Mouse (Mus musculus) kidney, embryonic 14.5 days (tissue): ENCODE measurements around the gene Slco4a1. TPM values are rescaled to one million over a fixed set of nuclear protein-coding genes. Genes with fewer than 3 reads are reported as not detected.

Experiments
- ATAC-seq: fragments of 200-750 bp; cut with Nextera tagmentation; 2 replicates; pipeline ENCODE4 v1.8.0; 2017; ENCODE audit warnings: moderate number of reproducible peaks, mild to moderate bottlenecking, moderate TSS enrichment, moderate library complexity; ENCODE audit not compliant: low FRiP score, low TSS enrichment
- H3K27ac ChIP-seq: fragments of 300-500 bp; sonication (generic); 2 replicates; pipeline ENCODE4 v1.5.1; 2014; ENCODE audit warnings: low read depth, mild to moderate bottlenecking, low read length, moderate library complexity, mixed read lengths
- H3K27me3 ChIP-seq: fragments of 300-500 bp; sonication (generic); 2 replicates; pipeline ENCODE4 v1.6.1; 2014; ENCODE audit warnings: mild to moderate bottlenecking, low read length; ENCODE audit not compliant: control insufficient read depth, insufficient read depth
- H3K36me3 ChIP-seq: fragments of 300-500 bp; sonication (generic); 2 replicates; pipeline ENCODE4 v1.6.1; 2014; ENCODE audit warnings: low read length, mixed read lengths; ENCODE audit not compliant: control insufficient read depth, insufficient read depth
- H3K4me1 ChIP-seq: fragments of 300-500 bp; sonication (generic); 2 replicates; pipeline ENCODE4 v1.6.1; 2014; ENCODE audit warnings: low read length, mixed read lengths; ENCODE audit not compliant: control insufficient read depth, insufficient read depth
- H3K4me2 ChIP-seq: fragments of 300-500 bp; sonication (generic); replicated peaks from 2 replicates; pipeline ENCODE4 v1.6.1; 2014; ENCODE audit warnings: low read depth, mild to moderate bottlenecking, low read length
- H3K4me3 ChIP-seq: fragments of 300-500 bp; sonication (generic); 2 replicates; pipeline ENCODE4 v1.5.1; 2014; ENCODE audit warnings: mild to moderate bottlenecking, low read length
- H3K9ac ChIP-seq: fragments of 300-500 bp; sonication (generic); 2 replicates; pipeline ENCODE4 v1.6.1; 2014; ENCODE audit warnings: low read depth, mild to moderate bottlenecking, low read length, moderate library complexity
- H3K9me3 ChIP-seq: fragments of 300-500 bp; sonication (generic); 2 replicates; pipeline ENCODE4 v1.6.1; 2016; ENCODE audit warnings: low read length; ENCODE audit not compliant: control insufficient read depth
- WGBS: fragments of 180-500 bp; shearing (Covaris S2); extraction: QIAGEN DNeasy Blood & Tissue Kit; methylation state at CpG from one replicate; pipeline ENCODE4 v1.1.7; 2014; 5-methylcytosine and 5-hydroxymethylcytosine counted together
- polyA plus RNA-seq: library from polyadenylated mRNA; unstranded; fragments of >200 nt; fragmentation: Nextera tagmentation; extraction: Ambion mirVana; gene quantifications from 2 replicates; pipeline ENCODE4 v1.2.1, GENCODE M21; 2014

The Slco4a1 gene
- polyA plus RNA-seq, 1 experiment from 2014 or later = 1.9 TPM

DNA sequence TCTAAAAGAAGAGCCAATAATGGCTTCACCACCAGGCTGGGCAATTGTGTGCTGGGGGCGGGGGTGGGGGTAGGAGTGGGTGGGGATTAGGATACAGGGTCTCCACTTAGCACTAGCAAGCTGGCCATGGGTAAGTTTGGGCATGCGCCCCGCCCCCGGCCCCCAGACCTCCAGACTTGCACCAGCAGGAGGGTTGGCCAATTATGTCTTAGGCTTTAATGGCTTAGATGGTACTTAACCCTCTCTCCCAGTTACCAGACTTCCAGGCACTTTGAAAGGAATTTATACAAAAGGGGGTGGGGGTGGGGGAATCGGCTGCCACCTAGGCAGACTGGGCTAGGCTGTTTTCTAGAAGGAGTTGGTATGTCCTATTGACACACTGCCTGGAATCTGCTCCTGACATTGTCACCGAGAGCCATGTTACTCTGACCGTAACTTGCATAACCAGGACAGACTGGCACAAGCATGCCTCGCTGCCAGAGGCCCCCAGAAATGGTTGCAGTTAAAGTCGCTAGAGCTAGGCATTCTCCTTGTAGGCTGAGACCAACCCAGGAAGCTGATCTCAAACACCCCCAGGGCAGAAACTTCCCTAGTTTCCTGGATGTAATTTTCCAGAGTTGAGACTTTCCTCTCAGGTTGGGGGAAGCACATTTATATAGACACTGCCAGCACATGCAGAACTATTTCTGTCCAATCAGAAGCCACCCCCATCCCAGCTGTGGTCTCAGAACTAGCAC is 15.3 kb upstream of the Slco4a1 start:
- Histone ChIP-seq H3K4me1 (no peaks in the 10 kb centered on the region), H3K9ac (no peak overlapping the region), H3K9me3 (no peaks in the 10 kb centered on the region), H3K27me3 (no peaks in the 10 kb centered on the region), H3K4me2 (no peak overlapping the region), H3K36me3 (no peaks in the 10 kb centered on the region), H3K27ac (no peak overlapping the region), H3K4me3 (no peak overlapping the region)
- whole genome bisulfite sequencing = 40% methylated on average over 9 of the region's 9 CpGs
- no peak for ATAC-seq

DNA sequence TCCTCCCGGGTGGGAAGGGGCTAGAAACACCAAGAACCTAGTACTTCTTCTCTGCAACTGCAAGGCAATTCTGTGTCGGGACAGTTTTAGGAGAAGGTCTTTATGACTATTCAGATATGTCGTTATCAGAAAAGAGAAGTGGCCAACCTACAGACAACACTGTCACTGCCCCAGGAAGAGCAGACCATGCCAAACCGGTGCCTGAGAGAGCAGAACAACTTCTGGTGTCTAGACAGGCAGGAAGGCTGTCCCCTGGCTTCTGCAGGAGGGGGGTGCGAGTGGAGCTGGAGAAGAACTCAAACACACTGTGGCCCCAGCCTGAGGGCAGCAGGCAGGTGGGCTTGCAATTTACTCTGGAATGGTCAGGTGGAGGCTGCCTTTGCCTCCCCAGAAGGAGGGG is 14.0 kb upstream of the Slco4a1 start:
- no peaks in the 10 kb centered on the region for H3K4me1 ChIP-seq
- no peak overlapping the region for H3K4me3 ChIP-seq
- no peak overlapping the region for H3K4me2 ChIP-seq
- no peaks in the 10 kb centered on the region for H3K36me3 ChIP-seq
- H3K27me3 ChIP-seq = no peaks in the 10 kb centered on the region
- 72% methylated on average over 5 of the region's 5 CpGs for WGBS
- ATAC-seq = no peak
- no peak overlapping the region for H3K27ac ChIP-seq
- H3K9ac ChIP-seq = no peak overlapping the region
- no peaks in the 10 kb centered on the region for H3K9me3 ChIP-seq

DNA sequence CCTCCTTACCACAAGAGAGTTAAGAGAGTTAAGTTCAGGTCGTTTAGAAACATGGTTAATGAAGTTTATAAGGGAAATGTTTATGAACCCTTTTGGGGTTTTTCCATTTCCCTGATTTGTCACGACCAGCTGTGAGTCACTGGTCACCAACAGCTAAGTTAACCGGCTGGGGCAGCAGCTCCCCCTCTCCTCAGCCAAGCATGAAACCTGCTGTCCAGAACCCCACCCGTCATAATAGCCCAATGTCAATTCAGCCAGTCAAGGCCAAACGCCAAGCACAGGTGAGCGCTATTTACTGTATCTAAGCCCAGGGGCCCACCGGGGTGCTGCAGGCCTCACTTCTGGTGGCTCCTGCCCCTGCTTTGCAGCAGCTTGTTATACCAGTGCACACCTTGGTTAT is 12.2 kb upstream of the Slco4a1 start:
- H3K27ac ChIP-seq = no peak overlapping the region
- no peaks in the 10 kb centered on the region for H3K27me3 ChIP-seq
- WGBS = 58% methylated on average over 7 of the region's 7 CpGs
- H3K4me3 ChIP-seq = no peak overlapping the region
- no peak overlapping the region for H3K4me2 ChIP-seq
- no peaks in the 10 kb centered on the region for H3K36me3 ChIP-seq
- H3K4me1 ChIP-seq = no peaks in the 10 kb centered on the region
- no peaks in the 10 kb centered on the region for H3K9me3 ChIP-seq
- ATAC-seq = no peak
- no peak overlapping the region for H3K9ac ChIP-seq

DNA sequence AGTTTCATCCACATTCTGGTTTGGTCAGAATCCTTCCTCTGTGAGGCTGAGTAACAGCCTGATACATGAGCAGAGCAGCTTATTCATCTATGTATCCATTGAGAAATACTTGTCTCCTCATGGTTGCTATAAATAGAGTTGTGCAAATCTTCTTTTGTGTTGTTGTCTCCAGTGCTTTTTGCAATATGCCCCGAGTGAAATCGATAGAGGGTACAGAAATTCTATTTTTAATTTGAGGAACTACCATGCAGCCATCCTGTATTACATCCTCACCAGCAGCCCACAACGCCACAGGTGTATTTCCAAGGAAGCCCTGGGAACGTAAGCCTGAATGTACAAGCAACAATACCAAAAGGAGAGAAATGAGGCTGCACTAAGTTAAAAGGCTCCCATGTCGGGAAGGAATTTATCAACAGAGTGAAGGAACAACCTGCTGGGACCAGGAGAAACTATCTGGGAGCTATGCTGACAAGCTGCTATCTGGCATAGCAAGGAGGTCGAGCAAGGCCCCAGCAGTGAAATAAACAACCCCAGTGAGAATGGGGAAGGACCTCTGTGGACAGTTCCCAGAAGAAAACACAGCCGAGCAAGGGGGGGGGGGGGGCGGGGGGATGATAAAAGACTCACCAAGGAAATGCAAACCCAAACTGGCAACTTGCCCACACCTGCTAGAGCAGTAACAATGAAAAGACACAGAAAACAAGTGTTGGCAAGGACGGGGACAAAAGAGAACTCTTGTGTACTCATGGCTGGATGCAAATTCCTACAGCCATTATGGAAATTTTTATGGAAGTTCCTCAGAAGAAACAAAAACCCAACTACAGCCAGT is 10.9 kb upstream of the Slco4a1 start:
- no peak for ATAC-seq
- Histone ChIP-seq H3K4me3 (no peak overlapping the region), H3K27me3 (no peaks in the 10 kb centered on the region), H3K9ac (no peak overlapping the region), H3K4me1 (no peaks in the 10 kb centered on the region), H3K9me3 (no peaks in the 10 kb centered on the region), H3K27ac (no peak overlapping the region), H3K4me2 (no peak overlapping the region), H3K36me3 (no peaks in the 10 kb centered on the region)
- 55% methylated on average over 8 of the region's 9 CpGs for WGBS

DNA sequence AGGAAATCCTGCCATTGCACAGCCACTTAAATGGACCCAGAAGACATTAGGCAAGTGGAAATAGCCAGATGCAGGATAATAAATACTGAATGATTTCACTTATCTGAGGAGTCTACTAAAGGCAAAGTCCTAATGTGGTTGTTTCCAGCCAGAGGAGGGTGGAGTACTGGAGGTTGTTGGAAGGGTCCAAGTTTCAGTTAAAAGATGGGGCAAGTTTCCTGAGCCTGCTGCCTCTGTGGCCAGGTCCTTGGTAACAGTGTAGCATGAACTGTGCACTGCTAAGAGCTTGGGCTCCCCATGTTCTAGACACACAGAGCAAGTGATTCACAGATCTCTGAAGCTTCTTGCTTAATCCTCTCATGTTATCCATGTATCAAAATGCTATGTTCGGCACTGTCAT is 10.1 kb upstream of the Slco4a1 start:
- 93% methylated on average over 1 of the region's 1 CpGs for WGBS
- ATAC-seq = no peak
- Histone ChIP-seq H3K4me2 (no peak overlapping the region), H3K4me1 (no peaks in the 10 kb centered on the region), H3K27ac (no peak overlapping the region), H3K27me3 (no peaks in the 10 kb centered on the region), H3K4me3 (no peak overlapping the region), H3K9ac (no peak overlapping the region), H3K36me3 (no peaks in the 10 kb centered on the region), H3K9me3 (no peaks in the 10 kb centered on the region)

DNA sequence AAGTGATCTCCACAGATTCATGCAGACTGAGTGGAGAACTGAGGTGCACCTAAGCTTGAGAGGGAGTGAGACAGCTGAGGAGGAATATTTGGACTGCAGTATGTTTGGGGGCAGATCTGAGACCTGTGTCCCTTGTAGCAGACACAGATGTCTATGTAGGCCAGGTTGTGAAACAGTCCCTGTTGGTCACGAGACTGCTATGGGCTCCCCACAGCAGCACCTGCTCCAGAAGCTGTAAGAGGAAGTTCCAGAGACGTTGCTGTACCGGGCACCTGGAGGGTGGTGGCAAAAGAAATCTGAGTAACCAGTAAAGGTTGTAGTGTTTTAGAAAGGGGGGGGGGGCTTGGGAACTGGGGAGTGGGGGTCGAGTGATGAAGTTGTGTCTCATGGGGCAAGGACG is 7.0 kb upstream of the Slco4a1 start:
- no peaks in the 10 kb centered on the region for H3K36me3 ChIP-seq
- no peaks in the 10 kb centered on the region for H3K4me1 ChIP-seq
- H3K4me3 ChIP-seq = no peak overlapping the region
- no peak overlapping the region for H3K9ac ChIP-seq
- H3K27ac ChIP-seq = no peak overlapping the region
- WGBS = 69% methylated on average over 5 of the region's 5 CpGs
- H3K4me2 ChIP-seq = no peak overlapping the region
- no peaks in the 10 kb centered on the region for H3K9me3 ChIP-seq
- ATAC-seq = no peak
- H3K27me3 ChIP-seq = no peaks in the 10 kb centered on the region

DNA sequence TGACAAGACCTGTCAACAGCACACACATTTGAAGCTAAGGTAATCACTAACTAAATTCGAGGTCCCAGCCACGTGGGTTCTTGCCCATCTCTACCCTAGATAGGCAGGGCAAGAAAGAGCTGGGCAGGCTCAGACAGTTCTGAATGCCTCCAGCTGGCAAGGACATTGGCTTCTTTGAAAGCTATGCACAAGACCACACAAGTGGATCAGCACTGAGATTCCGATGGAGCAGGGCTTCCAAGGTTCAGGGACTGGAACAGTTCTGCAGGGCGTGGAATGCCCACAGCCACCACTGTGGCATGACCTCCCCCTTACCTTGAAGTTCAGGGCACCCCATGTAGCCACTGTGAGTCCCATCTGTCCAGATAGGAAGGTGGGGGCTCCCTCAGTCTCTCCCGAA is 5.5 kb upstream of the Slco4a1 start:
- no peak overlapping the region for H3K4me3 ChIP-seq
- no peaks in the 10 kb centered on the region for H3K4me1 ChIP-seq
- H3K9ac ChIP-seq = no peak overlapping the region
- H3K36me3 ChIP-seq = no peaks in the 10 kb centered on the region
- 82% methylated on average over 5 of the region's 5 CpGs for WGBS
- no peak overlapping the region for H3K4me2 ChIP-seq
- no peak for ATAC-seq
- no peaks in the 10 kb centered on the region for H3K9me3 ChIP-seq
- 0 out of 2 replicates have a peak, but pooled peaks cover 1% of the 10 kb centered on the region for H3K27me3 ChIP-seq
- no peak overlapping the region for H3K27ac ChIP-seq

DNA sequence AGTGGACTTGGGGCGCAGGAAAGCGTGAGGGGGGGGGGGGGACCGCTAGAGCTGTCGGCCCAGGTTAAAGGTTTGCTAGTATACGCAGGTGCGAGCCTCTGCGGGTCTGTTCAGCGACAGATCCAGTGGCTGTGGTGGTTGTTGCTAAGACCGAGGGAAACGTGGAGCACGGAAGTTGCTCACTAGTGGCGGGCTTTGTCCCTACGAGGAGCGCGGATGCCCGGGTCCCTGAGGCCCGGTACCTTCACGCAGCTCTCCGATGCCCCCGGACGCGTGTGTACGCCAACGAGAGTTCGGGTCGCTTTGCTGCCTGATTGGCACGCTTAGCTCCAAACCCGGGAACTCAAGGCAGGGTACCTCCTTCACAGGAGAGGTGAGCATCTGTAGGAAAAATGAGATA is 660 bp downstream of the Slco4a1 start:
- peak overlapping the region; percentile 50 for H3K4me3 ChIP-seq
- H3K27ac ChIP-seq = no peak overlapping the region
- no peak for ATAC-seq
- WGBS = 1% methylated on average over 28 of the region's 28 CpGs
- 0 out of 2 replicates have a peak overlapping the region, but pooled peaks have one; percentile 32 for H3K9ac ChIP-seq
- H3K9me3 ChIP-seq = no peaks in the 10 kb centered on the region
- no peaks in the 10 kb centered on the region for H3K36me3 ChIP-seq
- H3K27me3 ChIP-seq = peaks cover 20% of the 10 kb centered on the region
- no peaks in the 10 kb centered on the region for H3K4me1 ChIP-seq
- peak overlapping the region; percentile 96 for H3K4me2 ChIP-seq

DNA sequence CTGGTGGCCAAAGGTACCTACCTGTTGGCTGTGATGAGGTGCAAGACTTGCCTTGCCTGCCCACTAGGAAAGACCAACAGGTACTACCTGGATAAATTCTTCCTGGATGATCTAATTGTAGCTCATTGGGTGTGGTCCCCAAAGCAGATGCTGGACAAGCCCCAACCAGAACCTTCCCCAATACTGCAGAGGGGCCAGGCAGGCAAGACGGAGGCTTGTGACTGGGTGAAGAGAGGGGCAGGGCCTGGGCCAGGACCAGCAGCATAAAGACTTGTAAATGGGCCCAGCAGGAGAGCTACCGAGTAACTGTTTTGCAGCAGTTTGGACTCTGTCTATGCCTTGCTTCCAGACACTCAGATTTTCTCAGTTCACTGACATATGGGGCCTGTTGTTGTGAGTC is 1.6 kb downstream of the Slco4a1 start:
- H3K4me1 ChIP-seq = no peaks in the 10 kb centered on the region
- no peak overlapping the region for H3K27ac ChIP-seq
- 66% methylated on average over 2 of the region's 2 CpGs for WGBS
- H3K27me3 ChIP-seq = peaks cover 20% of the 10 kb centered on the region
- H3K9ac ChIP-seq = no peak overlapping the region
- H3K9me3 ChIP-seq = no peaks in the 10 kb centered on the region
- H3K4me2 ChIP-seq = no peak overlapping the region
- H3K4me3 ChIP-seq = no peak overlapping the region
- H3K36me3 ChIP-seq = no peaks in the 10 kb centered on the region
- ATAC-seq = no peak
